ENCODE assay signal across 8 mouse cellular contexts in the genomic region with DNA sequence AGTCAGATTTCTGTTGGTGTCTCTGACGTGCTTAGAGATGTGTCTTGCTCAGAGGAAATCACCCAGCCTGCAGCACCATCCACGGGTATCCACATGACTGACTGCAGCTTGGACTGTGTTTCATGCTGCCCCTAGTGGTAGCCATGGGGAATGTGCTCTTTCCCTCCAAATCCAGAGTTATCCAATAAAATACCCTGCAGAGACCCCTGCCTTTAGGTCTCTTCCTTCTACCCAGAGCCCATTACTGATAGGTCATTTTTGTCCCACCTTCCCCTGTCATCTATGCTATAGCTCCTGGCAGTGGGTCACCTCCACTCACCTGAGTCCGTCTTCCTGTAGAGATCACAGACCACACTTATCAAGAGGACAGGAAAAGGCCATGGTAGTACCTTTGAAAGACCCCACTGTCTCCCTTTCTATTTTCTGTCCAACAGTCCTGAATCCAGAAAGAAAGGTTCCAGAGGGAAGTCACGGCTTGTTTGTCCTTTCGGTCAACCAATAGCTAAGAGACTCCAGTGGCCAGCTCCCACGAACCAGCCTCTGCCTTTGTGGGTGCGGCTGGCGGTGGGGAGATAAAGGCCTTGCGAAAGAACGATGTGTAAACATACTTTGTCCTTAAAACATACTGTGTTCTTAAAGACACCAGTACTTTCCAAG. TPM values are rescaled to one million over a fixed set of nuclear protein-coding genes. Genes with fewer than 3 reads are reported as not detected.
DNase-seq lines count a peak whose midpoint lies in the region; ATAC-seq and TF ChIP-seq lines count a peak whose summit lies in the region.

No protein-coding gene starts in this region.

- H3K4me3 ChIP-seq in heart, embryonic 13.5 days: no peak overlapping the region
- H3K4me3 ChIP-seq in small intestine, adult 2 months (ENCODE audit: low read depth, low read length): peak overlapping the region; percentile 16; the same call in 1 of the 2 replicates

- peak overlapping the region; percentile 56 for H3K27ac ChIP-seq in heart, embryonic 13.5 days (replicated peaks)
- H3K27ac ChIP-seq in small intestine, adult 2 months (ENCODE audit: insufficient read depth, low read depth, low read length): peak overlapping the region; percentile 97

- H3K9me3 ChIP-seq in heart, embryonic 13.5 days: no peaks in the 10 kb centered on the region

- no peaks in the 10 kb centered on the region for H3K27me3 ChIP-seq in heart, embryonic 13.5 days (replicated peaks)
- H3K27me3 ChIP-seq in small intestine, adult 2 months (ENCODE audit: control insufficient read depth, insufficient read depth, low read length): no peaks in the 10 kb centered on the region

- peak overlapping the region; percentile 28; the same call in 1 of the 2 replicates for H3K9ac ChIP-seq in heart, embryonic 13.5 days

- 0 out of 2 replicates have a peak, but pooled peaks have one; percentile 52 for ATAC-seq in cerebellum, adult (ENCODE audit: insufficient number of reproducible peaks, low FRiP score, low TSS enrichment)
- 0 out of 2 replicates have a peak, but pooled peaks have one; percentile 20 for ATAC-seq in heart, embryonic 13.5 days (ENCODE audit: extremely low read depth, insufficient number of reproducible peaks, low FRiP score, low TSS enrichment)

- peaks cover 27% of the 10 kb centered on the region for H3K4me1 ChIP-seq in heart, embryonic 13.5 days
- peaks cover 45% of the 10 kb centered on the region for H3K4me1 ChIP-seq in small intestine, adult 2 months (ENCODE audit: control insufficient read depth, insufficient read depth, insufficient read length, low read length)

- no peak; the same call in 1 of the 2 replicates for TF ChIP-seq POLR2A in small intestine, adult 2 months (IDR thresholded peaks at IDR 0.05; ENCODE audit: low read depth, low read length)

- H3K36me3 ChIP-seq in heart, embryonic 13.5 days: peaks cover 86% of the 10 kb centered on the region
- peaks cover 9% of the 10 kb centered on the region for H3K36me3 ChIP-seq in small intestine, adult 2 months (ENCODE audit: control insufficient read depth, insufficient read depth, low read length)

- DNase-seq in cerebellum, adult 9-11 months: no peak
- DNase-seq in ES-CJ7 (ENCODE audit: low read depth, low spot score): peak; percentile 73
- peak; percentile 68 for DNase-seq in embryo, embryonic 11 days
- peak; percentile 47 to 69 for DNase-seq in kidney, postnatal 4 days
- peak; percentile 67 for DNase-seq in lung, postnatal 14 days

- 29% methylated on average over 10 of the region's 10 CpGs for WGBS in heart, embryonic 13.5 days
- WGBS in small intestine, adult 2 months: 8% methylated on average over 10 of the region's 10 CpGs

- TF ChIP-seq CTCF in small intestine, adult 2 months (IDR thresholded peaks at IDR 0.05; ENCODE audit: extremely low read depth, insufficient read length, insufficient replicate concordance, low read depth, low read length): peak; percentile 78; the same call in 1 of the 2 replicates

- H3K4me2 ChIP-seq in heart, embryonic 13.5 days: peak overlapping the region; percentile 48

RNA-seq across cellular contexts. Expression of gene Fads3, which starts 18.7 kb away (rescaled TPM):
- 39.4 and 41.9 TPM in 2 replicates for polyA plus RNA-seq in heart, embryonic 13.5 days (2015; fragmentation: Nextera tagmentation; extraction: Ambion mirVana)
- 7.6 and 18.9 TPM in 2 replicates for polyA plus RNA-seq in small intestine, adult 2 months (2012; rRNA removed)

RNA-seq across cellular contexts. Expression of gene Fads2, which starts 41.5 kb away (rescaled TPM):
- 47.1 and 50.3 TPM in 2 replicates for polyA plus RNA-seq in heart, embryonic 13.5 days (2015; fragmentation: Nextera tagmentation; extraction: Ambion mirVana)
- 29.6 and 44.9 TPM in 2 replicates for polyA plus RNA-seq in small intestine, adult 2 months (2012; rRNA removed)

RNA-seq across cellular contexts. Expression of gene Rab3il1, which starts 58.6 kb away (rescaled TPM):
- 32.5 and 36.7 TPM in 2 replicates for polyA plus RNA-seq in heart, embryonic 13.5 days (2015; fragmentation: Nextera tagmentation; extraction: Ambion mirVana)
- 4.1 and 4.3 TPM in 2 replicates for polyA plus RNA-seq in small intestine, adult 2 months (2012; rRNA removed)

RNA-seq across cellular contexts. Expression of gene Best1, which starts 58.6 kb away (rescaled TPM):
- polyA plus RNA-seq in heart, embryonic 13.5 days (2015; fragmentation: Nextera tagmentation; extraction: Ambion mirVana): 0.23 and 0.27 TPM in 2 replicates
- polyA plus RNA-seq in small intestine, adult 2 months (2012; rRNA removed): 0.09 and 0.18 TPM in 2 replicates
